In genomic region chr7:113131945-113132538, GRCm38 (mm10) we compare ENCODE assay signal across 8 mouse cellular contexts.
A peak's percentile ranks its signal among the peaks of the same experiment; 100 is the strongest.
DNase-seq lines count a peak whose midpoint lies in the region; ATAC-seq and TF ChIP-seq lines count a peak whose summit lies in the region.

No protein-coding gene starts in this region.

- no peaks in the 10 kb centered on the region for H3K36me3 ChIP-seq in heart, postnatal 0 days (replicated peaks; ENCODE audit: control insufficient read depth, insufficient read depth, low read length)
- no peaks in the 10 kb centered on the region for H3K36me3 ChIP-seq in heart, embryonic 10.5 days
- H3K36me3 ChIP-seq in embryonic facial prominence, embryonic 11.5 days (replicated peaks; ENCODE audit: control insufficient read depth, insufficient read depth, low read depth, low read length), result no peaks in the 10 kb centered on the region
- no peaks in the 10 kb centered on the region for H3K36me3 ChIP-seq in hindbrain, embryonic 14.5 days (replicated peaks; ENCODE audit: control insufficient read depth, insufficient read depth)
- no peaks in the 10 kb centered on the region for H3K36me3 ChIP-seq in midbrain, embryonic 11.5 days (ENCODE audit: control insufficient read depth, insufficient read depth, low read length)

- no peak overlapping the region for H3K9ac ChIP-seq in heart, postnatal 0 days (replicated peaks; ENCODE audit: low read depth, low read length)
- H3K9ac ChIP-seq in embryonic facial prominence, embryonic 11.5 days (replicated peaks; ENCODE audit: low read length), result no peak overlapping the region
- H3K9ac ChIP-seq in hindbrain, embryonic 14.5 days, result no peak overlapping the region
- H3K9ac ChIP-seq in midbrain, embryonic 11.5 days (ENCODE audit: low read length), result no peak overlapping the region

- no peak for TF ChIP-seq EP300 in heart, postnatal 0 days (IDR thresholded peaks at IDR 0.05; ENCODE audit: low read depth)

- intact Hi-C loops in left cerebral cortex, adult 2 months (cut with DNase I), result loop anchor here (1.0 to 10.0 kb wide), 4 partner anchors 212 to 757 kb away; no protein-coding TSS in a partner anchor

- 2% methylated on average over 6 of the region's 6 CpGs for WGBS in heart, postnatal 0 days
- 2% methylated on average over 6 of the region's 6 CpGs for WGBS in heart, embryonic 10.5 days
- 4% methylated on average over 6 of the region's 6 CpGs for WGBS in embryonic facial prominence, embryonic 11.5 days
- 5% methylated on average over 6 of the region's 6 CpGs for WGBS in hindbrain, embryonic 14.5 days
- WGBS in midbrain, embryonic 11.5 days, result 4% methylated on average over 6 of the region's 6 CpGs

- no peaks in the 10 kb centered on the region for H3K4me1 ChIP-seq in heart, postnatal 0 days (ENCODE audit: control insufficient read depth, insufficient read depth)
- no peaks in the 10 kb centered on the region for H3K4me1 ChIP-seq in heart, embryonic 10.5 days
- H3K4me1 ChIP-seq in embryonic facial prominence, embryonic 11.5 days (ENCODE audit: control insufficient read depth, insufficient read depth, low read length), result no peaks in the 10 kb centered on the region
- H3K4me1 ChIP-seq in hindbrain, embryonic 14.5 days (replicated peaks; ENCODE audit: control insufficient read depth, insufficient read depth, low read length), result peaks cover 7% of the 10 kb centered on the region
- H3K4me1 ChIP-seq in midbrain, embryonic 11.5 days (ENCODE audit: control insufficient read depth, insufficient read depth, low read length), result peaks cover 10% of the 10 kb centered on the region; the same call in 1 of the 2 replicates

- no peak; the same call in 1 of the 2 replicates for ATAC-seq in heart, postnatal 0 days (ENCODE audit: insufficient read depth, low read depth)
- no peak for ATAC-seq in embryonic facial prominence, embryonic 11.5 days (replicated peaks; ENCODE audit: insufficient number of reproducible peaks, low FRiP score, low TSS enrichment, low read depth)
- ATAC-seq in hindbrain, embryonic 14.5 days (ENCODE audit: low FRiP score), result peak; percentile 46; the same call in 1 of the 2 replicates
- ATAC-seq in midbrain, embryonic 11.5 days (ENCODE audit: low FRiP score), result no peak

- no peak overlapping the region for H3K4me3 ChIP-seq in heart, postnatal 0 days (ENCODE audit: low read depth, low read length)
- H3K4me3 ChIP-seq in heart, embryonic 10.5 days, result no peak overlapping the region
- H3K4me3 ChIP-seq in embryonic facial prominence, embryonic 11.5 days (ENCODE audit: low read depth, low read length), result no peak overlapping the region
- no peak overlapping the region for H3K4me3 ChIP-seq in hindbrain, embryonic 14.5 days (replicated peaks; ENCODE audit: low read length)
- no peak overlapping the region for H3K4me3 ChIP-seq in left cerebral cortex, adult 2 months
- H3K4me3 ChIP-seq in midbrain, embryonic 11.5 days (ENCODE audit: low read depth, low read length), result no peak overlapping the region

- no peaks in the 10 kb centered on the region for H3K27me3 ChIP-seq in heart, postnatal 0 days (ENCODE audit: control insufficient read depth, insufficient read depth, low read length)
- no peaks in the 10 kb centered on the region for H3K27me3 ChIP-seq in heart, embryonic 10.5 days (ENCODE audit: insufficient read depth, poor library complexity, severe bottlenecking)
- no peaks in the 10 kb centered on the region for H3K27me3 ChIP-seq in embryonic facial prominence, embryonic 11.5 days (ENCODE audit: control insufficient read depth, insufficient read depth, low read length)
- H3K27me3 ChIP-seq in hindbrain, embryonic 14.5 days (ENCODE audit: control insufficient read depth, insufficient read depth, low read length), result no peaks in the 10 kb centered on the region
- no peaks in the 10 kb centered on the region for H3K27me3 ChIP-seq in midbrain, embryonic 11.5 days (ENCODE audit: control insufficient read depth, insufficient read depth, low read length)

- H3K27ac ChIP-seq in heart, postnatal 0 days (ENCODE audit: low read depth), result no peak overlapping the region
- H3K27ac ChIP-seq in heart, embryonic 10.5 days, result no peak overlapping the region
- no peak overlapping the region for H3K27ac ChIP-seq in embryonic facial prominence, embryonic 11.5 days (replicated peaks; ENCODE audit: low read depth, low read length)
- H3K27ac ChIP-seq in hindbrain, embryonic 14.5 days, result no peak overlapping the region
- no peak overlapping the region for H3K27ac ChIP-seq in left cerebral cortex, adult 2 months
- H3K27ac ChIP-seq in midbrain, embryonic 11.5 days (ENCODE audit: low read depth, low read length), result no peak overlapping the region

- peak; percentile 92 for TF ChIP-seq CTCF in heart, postnatal 0 days (IDR thresholded peaks at IDR 0.05; ENCODE audit: low read depth)
- peak; percentile 87 for TF ChIP-seq CTCF in left cerebral cortex, adult 2 months (IDR thresholded peaks at IDR 0.05)

- no peak overlapping the region for H3K4me2 ChIP-seq in heart, postnatal 0 days (ENCODE audit: low read depth, low read length)
- no peak overlapping the region for H3K4me2 ChIP-seq in embryonic facial prominence, embryonic 11.5 days (ENCODE audit: low read depth, low read length)
- H3K4me2 ChIP-seq in hindbrain, embryonic 14.5 days (replicated peaks), result no peak overlapping the region
- H3K4me2 ChIP-seq in midbrain, embryonic 11.5 days, result no peak overlapping the region

- peak; percentile 76 for DNase-seq in heart, postnatal 0 days (ENCODE audit: low spot score)
- no peak for DNase-seq in heart, embryonic 10.5 days (ENCODE audit: low spot score)
- DNase-seq in adrenal gland, postnatal 4 days (ENCODE audit: low spot score in 2 of 2), result peak; percentile 37 to 49
- peak; percentile 89 for DNase-seq in embryonic facial prominence, embryonic 11.5 days (ENCODE audit: low spot score)
- peak; percentile 94 for DNase-seq in hindbrain, embryonic 14.5 days (ENCODE audit: low spot score)
- DNase-seq in left cerebral cortex, adult 2 months (ENCODE audit: extremely low spot score in 1 of 2, low spot score in 2 of 2), result peak; percentile 80 to 87
- peak; percentile 97 for DNase-seq in midbrain, embryonic 11.5 days (ENCODE audit: low spot score, missing footprints)
- peak; percentile 67 for DNase-seq in telencephalon, adult 2 months (ENCODE audit: low read depth, low spot score)

- H3K9me3 ChIP-seq in heart, postnatal 0 days (replicated peaks; ENCODE audit: control insufficient read depth, low read length), result no peaks in the 10 kb centered on the region
- H3K9me3 ChIP-seq in heart, embryonic 10.5 days, result no peaks in the 10 kb centered on the region
- no peaks in the 10 kb centered on the region for H3K9me3 ChIP-seq in embryonic facial prominence, embryonic 11.5 days (replicated peaks; ENCODE audit: control insufficient read depth, low read length)
- H3K9me3 ChIP-seq in hindbrain, embryonic 14.5 days (ENCODE audit: control insufficient read depth, low read length), result no peaks in the 10 kb centered on the region
- no peaks in the 10 kb centered on the region for H3K9me3 ChIP-seq in midbrain, embryonic 11.5 days (ENCODE audit: control insufficient read depth, low read length)
